Mouse (Mus musculus) gastrocnemius, postnatal 10 days (tissue): ENCODE measurements at regions not wholly inside any gene's neighbourhood (a gene's known extent, or its start where the extent isn't known, plus 50 kb on each side); places are given as distances from the start of the nearest gene placed in this dataset.
A peak's percentile ranks its signal among the peaks of the same experiment; 100 is the strongest.

Experiments
- DNase-seq: peaks from one replicate; pipeline ENCODE4 v3.0.0; 2021; ENCODE audit warnings: mixed read lengths

- DNase-seq: no peak
Observed at GRCm38 (mm10) chr13:64007688-64008087, 81.3 kb downstream of the Hsd17b3 start.

GRCm38 (mm10) chr13:64002945-64003459 is 86.0 kb downstream of the Hsd17b3 start:
- no peak for DNase-seq

GRCm38 (mm10) chr13:64000303-64000702 is 88.7 kb downstream of the Hsd17b3 start:
- no peak for DNase-seq

GRCm38 (mm10) chr13:63998647-63999046 is 90.4 kb downstream of the Hsd17b3 start:
- DNase-seq: no peak

GRCm38 (mm10) chr13:63993857-63994477 is 95.1 kb downstream of the Hsd17b3 start:
- no peak for DNase-seq

- no peak for DNase-seq
Observed at GRCm38 (mm10) chr13:63992989-63993388, 96.0 kb downstream of the Hsd17b3 start.

GRCm38 (mm10) chr13:63990480-63990958 is 98.5 kb downstream of the Hsd17b3 start:
- DNase-seq: no peak

GRCm38 (mm10) chr13:63989769-63990168 is 99.3 kb downstream of the Hsd17b3 start:
- no peak for DNase-seq

- DNase-seq: no peak
Observed at GRCm38 (mm10) chr13:63988263-63988662, 100.8 kb downstream of the Hsd17b3 start.

- DNase-seq: peak; percentile 16
Observed at GRCm38 (mm10) chr13:63986681-63987080, 102.3 kb downstream of the Hsd17b3 start.

- DNase-seq: no peak
Observed at GRCm38 (mm10) chr13:63985590-63985989, 103.4 kb downstream of the Hsd17b3 start.

GRCm38 (mm10) chr13:63985086-63985485 is 103.9 kb downstream of the Hsd17b3 start:
- DNase-seq: no peak

GRCm38 (mm10) chr13:63980012-63980691 is 108.9 kb downstream of the Hsd17b3 start:
- no peak for DNase-seq

GRCm38 (mm10) chr13:63979581-63979980 is 109.4 kb downstream of the Hsd17b3 start:
- DNase-seq: no peak

GRCm38 (mm10) chr13:63969907-63970306 is 119.1 kb downstream of the Hsd17b3 start:
- DNase-seq: no peak

GRCm38 (mm10) chr13:63968623-63969022 is 120.4 kb downstream of the Hsd17b3 start:
- DNase-seq: no peak

- DNase-seq: no peak
Observed at GRCm38 (mm10) chr13:63957098-63957497, 131.9 kb downstream of the Hsd17b3 start.

GRCm38 (mm10) chr13:63954305-63954704 is 134.7 kb downstream of the Hsd17b3 start:
- DNase-seq: no peak

- DNase-seq: no peak
Observed at GRCm38 (mm10) chr13:63951922-63952734, 136.9 kb downstream of the Hsd17b3 start.

- no peak for DNase-seq
Observed at GRCm38 (mm10) chr13:63951136-63951535, 136.1 kb downstream of the Ercc6l2 start.
